Mouse (Mus musculus) effector memory CD4-positive, alpha-beta T cell, adult 5 months (primary cell): ENCODE data around the gene Med29. TPM values are rescaled to one million over a fixed set of nuclear protein-coding genes. Genes with fewer than 3 reads are reported as not detected.

Experiments
- polyA plus RNA-seq: library from polyadenylated mRNA; unstranded; fragments of 100-300 nt; shearing (Covaris generic); gene quantifications from one replicate; pipeline ENCODE4 v1.2.1, GENCODE M21; 2017

Med29 gene
- 18.6 TPM for polyA plus RNA-seq

GRCm38 (mm10) chr7:28392429-28393271, at the start of gene Med29, which contains the start of gene Paf1:
TSS of gene Med29 (minus strand) at chr7:28392708.
TSS of gene Paf1 (plus strand) at chr7:28392951.

GRCm38 (mm10) chr7:28436932-28437570, 44.5 kb upstream of the Med29 start, which contains the start of gene Gmfg:
TSS of gene Gmfg (plus strand) at chr7:28437447.

GRCm38 (mm10) chr7:28380237-28381016, 12.1 kb downstream of the Med29 start, which contains the start of gene Zfp36:
TSS of gene Zfp36 (minus strand) at chr7:28380253.

GRCm38 (mm10) chr7:28372251-28373108, 20.0 kb downstream of the Med29 start, which contains the start of gene Plekhg2:
TSS of gene Plekhg2 (minus strand) at chr7:28372599.

GRCm38 (mm10) chr7:28350155-28350883, 42.2 kb downstream of the Med29 start, which contains the start of gene Rps16:
TSS of gene Rps16 (plus strand) at chr7:28350652.

GRCm38 (mm10) chr7:28338108-28338998, 54.2 kb downstream of the Med29 start, which contains the start of gene Supt5:
TSS of gene Supt5 (minus strand) at chr7:28338746.

Other genes with a start within 250 kb of the Med29 start
- 190 TPM for gene Fbl, start 223.0 kb downstream of the Med29 start, polyA plus RNA-seq
- gene Dyrk1b, start 213.2 kb downstream of the Med29 start, polyA plus RNA-seq: 8.8 TPM
- gene Eid2, start 124.8 kb downstream of the Med29 start, polyA plus RNA-seq: 10.9 TPM
- 1.2 TPM for gene Eid2b, start 115.0 kb downstream of the Med29 start, polyA plus RNA-seq
- gene Selenov, start 101.5 kb downstream of the Med29 start, polyA plus RNA-seq: not detected
- gene Dll3, start 90.5 kb downstream of the Med29 start, polyA plus RNA-seq: not detected
- 50.0 TPM for gene Timm50, start 80.6 kb downstream of the Med29 start, polyA plus RNA-seq
- gene Supt5, start 54.0 kb downstream of the Med29 start, polyA plus RNA-seq: 178 TPM
- gene Rps16, start 42.1 kb downstream of the Med29 start, polyA plus RNA-seq: 900 TPM
- gene Plekhg2, start 20.1 kb downstream of the Med29 start, polyA plus RNA-seq: 31.8 TPM
- gene Zfp36, start 12.5 kb downstream of the Med29 start, polyA plus RNA-seq: 618 TPM
- gene Paf1, start 243 bp upstream of the Med29 start, polyA plus RNA-seq: 136 TPM
- gene Gmfg, start 44.7 kb upstream of the Med29 start, polyA plus RNA-seq: 536 TPM
- gene Lrfn1, start 59.3 kb upstream of the Med29 start, polyA plus RNA-seq: 1.8 TPM
- not detected for gene Ifnl2, start 117.7 kb upstream of the Med29 start, polyA plus RNA-seq
- not detected for gene Ifnl3, start 130.1 kb upstream of the Med29 start, polyA plus RNA-seq
- not detected for gene Sycn, start 148.2 kb upstream of the Med29 start, polyA plus RNA-seq
- gene Nccrp1, start 154.5 kb upstream of the Med29 start, polyA plus RNA-seq: 1.3 TPM
- 82.1 TPM for gene Samd4b, start 205.4 kb upstream of the Med29 start, polyA plus RNA-seq
- 8.1 TPM for gene Pak4, start 205.5 kb upstream of the Med29 start, polyA plus RNA-seq
- gene Acp7, start 238.6 kb upstream of the Med29 start, polyA plus RNA-seq: not detected